In genomic region chr10:14685663-14686062, GRCm38 (mm10) we compare ENCODE assay signal across 29 mouse cellular contexts. TPM values are rescaled to one million over a fixed set of nuclear protein-coding genes. Genes with fewer than 3 reads are reported as not detected.
DNase-seq lines count a peak whose midpoint lies in the region; ATAC-seq and TF ChIP-seq lines count a peak whose summit lies in the region.
"Had no signal": no experiment of that assay in that cellular context is flagged by ENCODE, and none has a peak within 500 bp of the region (broad histone marks: within the 10 kb centered on the region; RNA-seq: fewer than 3 reads in every experiment).

No protein-coding gene starts in this region.

- no peak overlapping the region for H3K4me2 ChIP-seq in liver, postnatal 0 days (ENCODE audit: low read depth, low read length)
- H3K4me2 ChIP-seq in liver, embryonic 11.5 days: no peak overlapping the region
- H3K4me2 ChIP-seq: forebrain, embryonic 15.5 days; intestine, embryonic 15.5 days; neural tube, embryonic 13.5 days had no signal

- no peak for ATAC-seq in liver, postnatal 0 days
- ATAC-seq in liver, embryonic 11.5 days (replicated peaks; ENCODE audit: low FRiP score): no peak
- ATAC-seq: forebrain, embryonic 15.5 days; intestine, embryonic 15.5 days had no signal

- 98% methylated on average over 1 of the region's 1 CpGs for WGBS in liver, postnatal 0 days (ENCODE audit: insufficient replicate concordance)
- 89% methylated on average over 1 of the region's 1 CpGs for WGBS in liver, embryonic 11.5 days
- WGBS in embryonic facial prominence, embryonic 10.5 days: 94% methylated on average over 1 of the region's 1 CpGs

- no peak overlapping the region for H3K4me3 ChIP-seq in gastrocnemius, adult 2 months
- H3K4me3 ChIP-seq in liver, postnatal 0 days (ENCODE audit: low read depth, low read length): no peak overlapping the region
- H3K4me3 ChIP-seq in liver, embryonic 11.5 days (ENCODE audit: low read depth, low read length): no peak overlapping the region
- H3K4me3 ChIP-seq in embryonic facial prominence, embryonic 10.5 days: no peak overlapping the region
- H3K4me3 ChIP-seq: erythroblast, embryonic 14.5 days; forebrain, embryonic 15.5 days; intestine, embryonic 15.5 days; megakaryocyte, embryonic 14.5 days; neural tube, embryonic 13.5 days had no signal

- intact Hi-C loops in gastrocnemius, adult 2 months (cut with DNase I): no loop called here

- H3K36me3 ChIP-seq in liver, postnatal 0 days (replicated peaks; ENCODE audit: insufficient read depth, low read length): peaks cover 3% of the 10 kb centered on the region
- peaks cover 4% of the 10 kb centered on the region; the same call in 1 of the 2 replicates for H3K36me3 ChIP-seq in liver, embryonic 11.5 days (ENCODE audit: control insufficient read depth, insufficient read depth, low read length)
- H3K36me3 ChIP-seq in embryonic facial prominence, embryonic 10.5 days (replicated peaks): peaks cover 27% of the 10 kb centered on the region

- H3K4me1 ChIP-seq in liver, postnatal 0 days (ENCODE audit: insufficient read depth): no peaks in the 10 kb centered on the region
- H3K4me1 ChIP-seq in liver, embryonic 11.5 days (replicated peaks; ENCODE audit: control insufficient read depth, insufficient read depth, low read length): no peaks in the 10 kb centered on the region
- H3K4me1 ChIP-seq in embryonic facial prominence, embryonic 10.5 days: no peaks in the 10 kb centered on the region
- H3K4me1 ChIP-seq: forebrain, embryonic 15.5 days; intestine, embryonic 15.5 days had no signal

- DNase-seq in gastrocnemius, adult 2 months: no peak
- no peak for DNase-seq in gastrocnemius, adult 18-20 months (ENCODE audit: low spot score)
- DNase-seq in liver, postnatal 0 days: no peak
- no peak for DNase-seq in liver, embryonic 11.5 days (ENCODE audit: low spot score)
- peak; percentile 55 for DNase-seq in ES-CJ7 (ENCODE audit: low read depth, low spot score)
- DNase-seq in induced T-regulatory cell, adult 2 months (ENCODE audit: low read depth): peak; percentile 10
- DNase-seq in adrenal gland, postnatal 10 days: no peak
- no peak for DNase-seq in embryonic facial prominence, embryonic 10.5 days (ENCODE audit: low spot score)
- DNase-seq: adrenal gland, postnatal 14 days; cerebellum, adult 18-20 months; cerebellum, postnatal 36 days; gastrocnemius, postnatal 10 days; heart, adult 18-20 months; kidney, postnatal 14 days; liver; right cerebral cortex, postnatal 14 days; thymus, postnatal 36 days had no signal

- TF ChIP-seq EP300 in liver, postnatal 0 days (IDR thresholded peaks at IDR 0.05; ENCODE audit: low read depth): no peak

- peak; percentile 19; the same call in 1 of the 2 replicates for TF ChIP-seq CTCF in gastrocnemius, adult 2 months (IDR thresholded peaks at IDR 0.05)
- peak; percentile 24; the same call in 1 of the 2 replicates for TF ChIP-seq CTCF in liver, postnatal 0 days (IDR thresholded peaks at IDR 0.05; ENCODE audit: low read depth)

- H3K27ac ChIP-seq in gastrocnemius, adult 2 months: no peak overlapping the region
- H3K27ac ChIP-seq in liver, postnatal 0 days (ENCODE audit: low read depth): no peak overlapping the region
- no peak overlapping the region for H3K27ac ChIP-seq in liver, embryonic 11.5 days (ENCODE audit: low read depth, low read length)
- H3K27ac ChIP-seq in embryonic facial prominence, embryonic 10.5 days (replicated peaks): no peak overlapping the region
- H3K27ac ChIP-seq: forebrain, embryonic 15.5 days; intestine, embryonic 15.5 days; neural tube, embryonic 13.5 days had no signal

- no peak overlapping the region for H3K9ac ChIP-seq in liver, postnatal 0 days (replicated peaks)
- no peak overlapping the region for H3K9ac ChIP-seq in liver, embryonic 11.5 days (ENCODE audit: low read depth, low read length)
- H3K9ac ChIP-seq: forebrain, embryonic 15.5 days; intestine, embryonic 15.5 days; neural tube, embryonic 13.5 days had no signal

- no peaks in the 10 kb centered on the region for H3K27me3 ChIP-seq in liver, postnatal 0 days (ENCODE audit: insufficient read depth, low read length)
- H3K27me3 ChIP-seq in liver, embryonic 11.5 days (replicated peaks; ENCODE audit: control insufficient read depth, insufficient read depth, low read length): no peaks in the 10 kb centered on the region
- H3K27me3 ChIP-seq in embryonic facial prominence, embryonic 10.5 days (replicated peaks; ENCODE audit: low read depth, poor library complexity, severe bottlenecking): no peaks in the 10 kb centered on the region
- H3K27me3 ChIP-seq: forebrain, embryonic 15.5 days; intestine, embryonic 15.5 days; megakaryocyte, embryonic 14.5 days; neural tube, embryonic 13.5 days had no signal

- no peaks in the 10 kb centered on the region for H3K9me3 ChIP-seq in liver, postnatal 0 days (ENCODE audit: low read length)
- H3K9me3 ChIP-seq in liver, embryonic 11.5 days (ENCODE audit: control insufficient read depth, low read length): no peaks in the 10 kb centered on the region
- peaks cover 4% of the 10 kb centered on the region; the same call in 1 of the 2 replicates for H3K9me3 ChIP-seq in embryonic facial prominence, embryonic 10.5 days
- H3K9me3 ChIP-seq: forebrain, embryonic 15.5 days; G1E; intestine, embryonic 15.5 days had no signal

RNA-seq across cellular contexts. Expression of gene Vta1, which starts 19.7 kb away (rescaled TPM):
- 10 to 100 TPM; 30.0 to 30.1 TPM for total RNA-seq in gastrocnemius, adult 2 months (2021)
- 10 to 100 TPM; 32.4 to 36.6 TPM for total RNA-seq in gastrocnemius, adult 18-20 months (2021)
- polyA plus RNA-seq in liver, postnatal 0 days (2015; fragmentation: Nextera tagmentation; extraction: Ambion mirVana): 34.5 and 37.6 TPM in 2 replicates
- 82.3 and 83.6 TPM in 2 replicates for polyA plus RNA-seq in liver, embryonic 11.5 days (2014; fragmentation: Nextera tagmentation; extraction: Ambion mirVana)
- 10 to 100 TPM; 47.9 to 51.1 TPM for total RNA-seq in adrenal gland, postnatal 10 days (2021)
- 109 and 117 TPM in 2 replicates for polyA plus RNA-seq in embryonic facial prominence, embryonic 10.5 days (2016; fragmentation: Nextera tagmentation; extraction: Ambion mirVana)

RNA-seq across cellular contexts. Expression of gene Nmbr, which starts 19.7 kb away (rescaled TPM):
- 1 to 10 TPM; 1.3 to 1.6 TPM for total RNA-seq in gastrocnemius, adult 2 months (2021)
- 1 to 10 TPM; 1.9 to 3.0 TPM for total RNA-seq in gastrocnemius, adult 18-20 months (2021)
- not detected in 2 replicates for polyA plus RNA-seq in liver, postnatal 0 days (2015; fragmentation: Nextera tagmentation; extraction: Ambion mirVana)
- 0.26 and 0.43 TPM in 2 replicates for polyA plus RNA-seq in liver, embryonic 11.5 days (2014; fragmentation: Nextera tagmentation; extraction: Ambion mirVana)
- total RNA-seq in adrenal gland, postnatal 10 days (2021): not detected
- polyA plus RNA-seq in embryonic facial prominence, embryonic 10.5 days (2016; fragmentation: Nextera tagmentation; extraction: Ambion mirVana): 0.26 and 0.77 TPM in 2 replicates
- total RNA-seq: adrenal gland, postnatal 14 days; heart, adult 18-20 months; monocyte, adult 5-6 weeks had no signal
- polyA plus RNA-seq: erythroblast, embryonic 14.5 days; G1E had no signal

RNA-seq across cellular contexts. Expression of gene Gje1, which starts 32.4 kb away (rescaled TPM):
- not detected for total RNA-seq in gastrocnemius, adult 2 months (2021)
- not detected for total RNA-seq in gastrocnemius, adult 18-20 months (2021)
- not detected in 2 replicates for polyA plus RNA-seq in liver, postnatal 0 days (2015; fragmentation: Nextera tagmentation; extraction: Ambion mirVana)
- not detected in 2 replicates for polyA plus RNA-seq in liver, embryonic 11.5 days (2014; fragmentation: Nextera tagmentation; extraction: Ambion mirVana)
- total RNA-seq in adrenal gland, postnatal 10 days (2021): not detected
- polyA plus RNA-seq in embryonic facial prominence, embryonic 10.5 days (2016; fragmentation: Nextera tagmentation; extraction: Ambion mirVana): not detected in 2 replicates
- total RNA-seq: adrenal gland, postnatal 14 days; G1E; gastrocnemius, postnatal 10 days; heart, adult 18-20 months; layer of hippocampus, postnatal 10 days; left cerebral cortex, postnatal 36 days; monocyte, adult 5-6 weeks had no signal
- polyA plus RNA-seq: erythroblast, embryonic 14.5 days; forebrain, embryonic 15.5 days; G1E; heart, embryonic 16.5 days; hindbrain, embryonic 11.5 days; intestine, embryonic 15.5 days; lung, embryonic 16.5 days; neural tube, embryonic 13.5 days had no signal

Comparison
In these comparisons a context has a peak if more than half of its experiments do, and no peak if none do; other contexts are left out.
1. DNase-seq: peak in ES-CJ7 (single experiment) and induced T-regulatory cell, adult 2 months (single experiment); none in gastrocnemius, adult 2 months (single experiment), gastrocnemius, adult 18-20 months (single experiment), liver, postnatal 0 days (single experiment), liver, embryonic 11.5 days (single experiment), adrenal gland, postnatal 10 days (single experiment) and embryonic facial prominence, embryonic 10.5 days (single experiment).